Mouse (Mus musculus) limb, embryonic 15.5 days (tissue): ENCODE data around the gene Scd4. TPM values are rescaled to one million over a fixed set of nuclear protein-coding genes. Genes with fewer than 3 reads are reported as not detected.
A peak's percentile ranks its signal among the peaks of the same experiment; 100 is the strongest.

Experiments used
- ATAC-seq: fragments of 200-750 bp; cut with Nextera tagmentation; 2 replicates; pipeline ENCODE4 v1.8.0; 2017; ENCODE audit warnings: low read depth, moderate TSS enrichment; ENCODE audit not compliant: insufficient number of reproducible peaks, low FRiP score, low TSS enrichment
- H3K27ac ChIP-seq: fragments of 300-500 bp; sonication (generic); 2 replicates; pipeline ENCODE4 v1.5.1; 2015; ENCODE audit warnings: moderate library complexity, mild to moderate bottlenecking, inconsistent platforms
- H3K27me3 ChIP-seq: fragments of 300-500 bp; sonication (generic); 2 replicates; pipeline ENCODE4 v1.6.1; 2015; ENCODE audit warnings: inconsistent platforms
- H3K36me3 ChIP-seq: fragments of 300-500 bp; sonication (generic); 2 replicates; pipeline ENCODE4 v1.6.1; 2015; ENCODE audit warnings: inconsistent platforms
- H3K4me1 ChIP-seq: fragments of 300-500 bp; sonication (generic); 2 replicates; pipeline ENCODE4 v1.6.1; 2015; ENCODE audit warnings: inconsistent platforms
- H3K4me2 ChIP-seq: fragments of 300-500 bp; sonication (generic); 2 replicates; pipeline ENCODE4 v1.6.1; 2015; ENCODE audit warnings: mild to moderate bottlenecking, inconsistent platforms
- H3K4me3 ChIP-seq: fragments of 300-500 bp; sonication (generic); 2 replicates; pipeline ENCODE4 v1.5.1; 2015; ENCODE audit warnings: mild to moderate bottlenecking, inconsistent platforms
- H3K9ac ChIP-seq: fragments of 300-500 bp; sonication (generic); 2 replicates; pipeline ENCODE4 v1.6.1; 2015; ENCODE audit warnings: inconsistent platforms
- H3K9me3 ChIP-seq: fragments of 300-500 bp; sonication (generic); 2 replicates; pipeline ENCODE4 v1.6.1; 2016; ENCODE audit warnings: inconsistent platforms
- WGBS: fragments of 180-500 bp; shearing (Covaris S2); methylation state at CpG from one replicate; pipeline ENCODE4 v1.1.7; 2015; 5-methylcytosine and 5-hydroxymethylcytosine counted together
- microRNA-seq: library from miRNA; unstranded; fragments of <30 nt; microRNA quantifications from one replicate; pipeline ENCODE4, GENCODE M21; 2016
- polyA plus RNA-seq: library from polyadenylated mRNA; unstranded; fragments of >200 nt; fragmentation: Nextera tagmentation; extraction: Ambion mirVana; gene quantifications from 2 replicates; pipeline ENCODE4 v1.2.1, GENCODE M21; 2015

Scd4 gene
- polyA plus RNA-seq, 1 experiment from 2014 or later, result 0.41 TPM

DNA sequence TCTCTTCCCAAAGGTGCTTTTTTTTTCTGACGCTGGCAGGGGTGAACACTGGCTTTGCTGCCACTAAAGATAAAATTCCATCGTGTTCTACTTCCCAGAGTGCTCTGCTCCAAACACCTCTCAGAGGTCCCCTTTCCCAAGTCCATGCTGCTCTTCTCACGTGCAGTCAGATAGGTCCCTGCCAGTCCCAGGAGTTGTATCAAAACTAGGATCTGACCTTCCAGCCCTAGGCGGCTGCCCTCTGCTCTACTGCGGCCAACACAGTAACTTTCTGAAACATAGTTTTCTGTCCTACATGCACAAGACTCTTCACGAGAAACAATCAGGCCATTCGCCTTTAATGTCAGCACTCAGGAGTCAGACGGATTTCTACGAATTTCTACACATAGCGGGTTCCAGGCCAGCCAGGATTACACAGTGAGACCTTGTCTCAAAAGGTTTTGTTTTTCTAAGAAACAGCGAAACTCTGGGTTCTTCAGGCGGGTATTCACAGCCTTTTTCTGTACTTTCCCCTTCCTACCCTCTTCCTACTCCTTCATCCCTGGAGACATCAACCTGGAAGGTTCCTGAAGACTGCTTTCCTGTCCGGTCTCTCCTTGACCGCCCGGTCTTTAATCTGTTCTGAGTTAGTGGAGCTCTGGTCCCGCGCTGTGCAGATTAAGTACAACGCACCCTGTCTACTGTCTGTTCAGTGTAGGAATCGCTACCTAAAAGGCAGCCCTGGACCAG lies 55.0 kb downstream of the Scd4 start:
- Histone ChIP-seq H3K27ac (peak overlapping the region; percentile 92), H3K4me1 (peaks cover 22% of the 10 kb centered on the region; the same call in 1 of the 2 replicates), H3K4me2 (peak overlapping the region; percentile 71), H3K36me3 (no peaks in the 10 kb centered on the region), H3K9me3 (no peaks in the 10 kb centered on the region), H3K4me3 (peak overlapping the region; percentile 57), H3K9ac (peak overlapping the region; percentile 42), H3K27me3 (no peaks in the 10 kb centered on the region)
- WGBS, result 25% methylated on average over 19 of the region's 19 CpGs
- ATAC-seq, result no peak

DNA sequence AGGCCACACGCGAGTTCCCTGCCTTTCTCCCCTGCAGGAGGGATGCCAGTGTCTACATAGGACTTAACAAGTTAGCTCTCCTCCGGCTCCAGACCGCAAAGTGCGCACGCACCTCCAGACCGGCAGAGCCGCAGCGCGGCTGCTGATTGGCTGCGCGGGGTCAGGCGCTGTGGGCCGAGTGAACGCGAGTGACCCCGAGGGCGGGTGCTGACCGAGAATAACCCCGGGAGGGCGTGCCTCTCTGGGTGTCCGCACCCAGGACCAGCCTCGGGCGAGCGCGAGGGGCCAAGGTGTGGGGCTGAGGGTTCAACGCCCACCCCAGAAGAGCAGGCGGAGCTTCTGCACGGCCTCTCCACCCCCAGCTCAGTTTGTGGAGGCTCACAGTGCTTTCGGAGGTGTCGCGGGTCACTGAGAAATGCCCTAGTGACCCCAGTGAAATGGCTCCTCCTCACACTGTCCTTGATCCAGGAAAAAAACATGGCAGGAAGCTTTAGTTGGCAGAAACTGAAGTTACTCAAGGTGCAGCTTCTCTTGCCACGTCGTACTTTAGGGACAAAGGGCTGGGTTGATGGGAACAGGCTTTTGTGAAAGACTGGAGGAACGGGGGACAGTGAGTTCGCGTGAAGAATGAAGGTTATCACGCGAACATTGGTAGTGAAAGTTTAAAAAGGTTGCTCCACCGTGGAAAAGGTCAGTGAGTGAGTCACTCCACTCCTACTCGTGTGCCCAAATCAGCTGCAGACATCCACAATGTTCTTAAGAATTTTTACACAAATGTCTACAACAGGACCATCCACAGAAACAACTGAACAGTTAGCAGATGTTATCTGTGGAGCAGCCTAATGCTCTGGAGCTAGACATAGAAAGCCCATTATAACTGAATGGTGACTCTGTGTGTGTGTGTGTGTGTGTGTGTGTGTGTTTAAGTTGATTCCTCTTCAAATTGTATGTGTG lies 55.9 kb downstream of the Scd4 start:
- Histone ChIP-seq H3K9ac (peak overlapping the region; percentile 42), H3K4me3 (peak overlapping the region; percentile 57), H3K36me3 (no peaks in the 10 kb centered on the region), H3K27me3 (no peaks in the 10 kb centered on the region), H3K27ac (peak overlapping the region; percentile 92), H3K4me1 (peaks cover 22% of the 10 kb centered on the region; the same call in 1 of the 2 replicates), H3K4me2 (peak overlapping the region; percentile 71), H3K9me3 (no peaks in the 10 kb centered on the region)
- 2% methylated on average over 41 of the region's 41 CpGs for WGBS
- ATAC-seq, result peak; percentile 94

DNA sequence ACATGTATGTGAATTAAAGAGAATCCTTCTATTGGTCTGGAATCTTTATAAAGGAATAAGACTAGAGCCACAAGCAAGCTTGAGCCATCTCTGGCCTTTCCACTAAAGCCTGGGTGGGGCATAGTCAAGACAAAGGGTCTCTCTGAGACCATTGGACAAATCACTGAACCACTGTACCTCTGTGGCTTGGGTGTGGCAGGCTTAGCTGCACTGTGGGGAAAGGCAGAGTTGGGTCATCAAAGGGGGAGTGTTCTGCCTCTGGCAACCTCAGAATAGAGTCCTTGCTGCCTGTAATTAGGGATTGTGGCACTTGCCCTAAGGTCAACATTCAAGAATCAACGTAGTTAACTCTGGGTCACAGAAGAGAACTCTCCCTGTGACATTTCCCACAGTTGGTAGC lies 56.6 kb downstream of the Scd4 start:
- Histone ChIP-seq H3K9ac (no peak overlapping the region), H3K36me3 (no peaks in the 10 kb centered on the region), H3K4me1 (peaks cover 22% of the 10 kb centered on the region; the same call in 1 of the 2 replicates), H3K9me3 (no peaks in the 10 kb centered on the region), H3K27me3 (no peaks in the 10 kb centered on the region), H3K27ac (peak overlapping the region; percentile 92), H3K4me2 (no peak overlapping the region), H3K4me3 (no peak overlapping the region)
- 16% methylated on average over 1 of the region's 1 CpGs for WGBS
- ATAC-seq, result no peak

DNA sequence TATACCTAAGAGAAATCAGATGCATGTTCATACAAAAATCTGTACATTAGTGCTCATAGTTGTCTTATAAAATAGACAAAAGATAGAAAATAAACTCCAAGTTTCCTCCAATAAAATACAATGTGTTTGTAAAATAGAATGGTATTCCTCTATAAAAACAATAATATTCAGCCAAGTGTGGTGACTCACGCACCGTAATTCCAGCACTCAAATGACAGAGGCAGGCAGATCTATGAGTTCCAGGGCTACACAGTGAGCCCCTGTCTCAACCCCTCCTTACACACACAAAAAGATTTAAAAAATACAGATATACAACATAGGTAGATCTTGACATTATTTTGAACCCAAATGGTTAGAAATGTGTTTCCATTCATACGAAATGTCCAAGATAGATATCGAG lies 59.0 kb downstream of the Scd4 start:
- H3K36me3 ChIP-seq, result no peaks in the 10 kb centered on the region; the same call in 1 of the 2 replicates
- H3K4me2 ChIP-seq, result no peak overlapping the region
- peaks cover 22% of the 10 kb centered on the region; the same call in 1 of the 2 replicates for H3K4me1 ChIP-seq
- H3K27me3 ChIP-seq, result no peaks in the 10 kb centered on the region
- no peak overlapping the region for H3K27ac ChIP-seq
- no peak overlapping the region for H3K9ac ChIP-seq
- H3K4me3 ChIP-seq, result no peak overlapping the region
- ATAC-seq, result no peak
- WGBS, result 86% methylated on average over 4 of the region's 4 CpGs
- no peaks in the 10 kb centered on the region for H3K9me3 ChIP-seq

DNA sequence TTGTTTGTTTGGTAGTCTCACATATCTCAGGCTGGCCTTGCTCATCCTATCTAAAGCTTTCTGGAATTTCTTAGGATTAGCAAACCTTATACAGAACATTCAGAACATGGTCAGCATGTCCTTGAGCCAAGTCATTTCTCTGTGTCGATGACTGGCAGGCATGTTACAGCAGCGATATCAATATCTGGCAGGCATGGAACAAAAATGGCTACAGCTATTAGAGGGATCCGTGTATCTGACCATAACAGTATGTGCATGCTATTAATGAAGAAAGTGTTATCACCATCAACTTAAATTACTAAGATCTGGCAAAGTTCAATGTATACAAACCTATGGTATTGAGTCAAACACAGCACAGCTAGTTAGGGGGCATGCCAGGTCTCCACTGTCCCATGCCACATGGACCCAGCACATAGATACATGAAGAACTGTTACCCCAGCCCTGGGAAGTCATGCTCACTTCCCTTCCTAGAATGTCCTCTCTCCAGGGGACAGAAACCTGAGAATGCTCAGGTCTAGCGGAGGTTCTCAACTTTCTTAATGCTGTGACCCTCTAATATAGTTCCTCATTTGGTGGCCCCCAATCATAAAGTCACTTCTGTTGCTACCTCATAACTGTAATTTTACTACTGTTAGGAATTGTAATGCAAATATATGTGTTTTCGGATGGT lies 59.6 kb downstream of the Scd4 start:
- WGBS, result 85% methylated on average over 5 of the region's 5 CpGs

DNA sequence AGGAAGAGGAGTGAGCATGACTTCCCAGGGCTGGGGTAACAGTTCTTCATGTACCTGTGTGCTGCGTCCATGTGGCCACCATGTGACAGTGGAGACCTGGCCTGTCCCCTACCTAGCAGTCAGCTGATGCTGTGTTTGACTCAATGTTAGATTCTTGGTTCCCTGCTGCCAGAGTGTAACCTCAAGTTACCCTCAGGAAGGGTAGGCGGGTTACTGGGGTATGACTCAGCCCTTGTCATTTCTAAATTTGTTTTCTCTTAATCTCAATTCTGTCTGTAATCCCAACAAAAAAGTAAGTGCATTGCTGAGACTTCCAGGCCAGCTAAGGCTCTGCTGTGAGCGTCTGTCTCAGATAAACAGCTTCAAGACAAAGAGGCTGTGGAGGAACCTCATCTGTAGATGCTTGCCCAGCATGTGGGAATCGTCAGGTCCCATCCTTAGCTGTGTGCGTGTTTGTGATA lies 61.1 kb downstream of the Scd4 start:
- Histone ChIP-seq H3K4me1 (peaks cover 7% of the 10 kb centered on the region; the same call in 1 of the 2 replicates), H3K27ac (no peak overlapping the region), H3K36me3 (peaks cover 9% of the 10 kb centered on the region; the same call in 1 of the 2 replicates), H3K4me2 (no peak overlapping the region), H3K9me3 (no peaks in the 10 kb centered on the region), H3K9ac (no peak overlapping the region), H3K4me3 (no peak overlapping the region), H3K27me3 (no peaks in the 10 kb centered on the region)
- 77% methylated on average over 5 of the region's 5 CpGs for WGBS
- ATAC-seq, result no peak

More for the DNA sequence above, 59.6 kb downstream of the Scd4 start:
- peaks cover 3% of the 10 kb centered on the region; the same call in 1 of the 2 replicates for H3K36me3 ChIP-seq
- no peaks in the 10 kb centered on the region for H3K27me3 ChIP-seq
- ATAC-seq, result no peak
- H3K4me2 ChIP-seq, result no peak overlapping the region
- H3K27ac ChIP-seq, result no peak overlapping the region
- no peak overlapping the region for H3K4me3 ChIP-seq
- H3K4me1 ChIP-seq, result peaks cover 19% of the 10 kb centered on the region; the same call in 1 of the 2 replicates
- H3K9ac ChIP-seq, result no peak overlapping the region
- no peaks in the 10 kb centered on the region for H3K9me3 ChIP-seq

DNA sequence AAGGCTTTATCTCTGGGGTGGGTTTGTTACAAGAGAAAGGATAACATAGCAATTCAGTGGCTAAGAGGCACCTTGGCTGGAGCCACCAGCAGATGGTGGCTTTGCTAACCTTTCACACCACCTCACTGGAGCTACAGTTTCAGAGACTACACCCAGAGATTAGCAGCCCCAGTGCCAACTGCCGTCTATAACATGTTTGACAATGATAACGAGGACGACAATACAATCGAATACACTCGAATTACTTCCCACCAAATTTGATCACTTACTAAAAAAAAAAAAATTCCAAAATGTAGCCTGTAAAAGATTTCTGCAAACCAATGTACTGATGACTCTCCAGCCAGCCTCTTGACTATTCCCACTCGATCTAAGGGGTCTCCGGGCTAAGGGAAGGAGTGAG lies 62.1 kb downstream of the Scd4 start:
- ATAC-seq, result no peak
- WGBS, result 80% methylated on average over 7 of the region's 7 CpGs
- H3K4me1 ChIP-seq, result no peaks in the 10 kb centered on the region
- no peak overlapping the region for H3K4me2 ChIP-seq
- H3K27ac ChIP-seq, result no peak overlapping the region
- no peak overlapping the region for H3K4me3 ChIP-seq
- H3K9ac ChIP-seq, result no peak overlapping the region
- H3K27me3 ChIP-seq, result no peaks in the 10 kb centered on the region
- peaks cover 14% of the 10 kb centered on the region for H3K36me3 ChIP-seq
- H3K9me3 ChIP-seq, result no peaks in the 10 kb centered on the region

Small RNA genes within 50 kb of the gene (microRNA-seq; reads per million reads assigned to microRNA genes)
- gene Mir5114, result 0.61 reads per million

Other genes starting within 250 kb of the Scd4 start
- 31.8 and 35.1 TPM in 2 replicates for gene Chuk, start 225.6 kb upstream of the Scd4 start, polyA plus RNA-seq
- gene Cwf19l1, start 197.2 kb upstream of the Scd4 start, polyA plus RNA-seq, result 26.7 and 28.1 TPM in 2 replicates
- gene Bloc1s2, start 186.6 kb upstream of the Scd4 start, polyA plus RNA-seq, result 80.0 and 82.2 TPM in 2 replicates
- gene Pkd2l1, start 140.7 kb upstream of the Scd4 start, polyA plus RNA-seq, result not detected in 2 replicates
- 0.15 and 0.29 TPM in 2 replicates for gene Scd3, start 129.8 kb upstream of the Scd4 start, polyA plus RNA-seq
- 200 and 221 TPM in 2 replicates for gene Scd2, start 39.4 kb upstream of the Scd4 start, polyA plus RNA-seq
- gene Scd1, start 74.8 kb downstream of the Scd4 start, polyA plus RNA-seq, result 5.0 and 6.5 TPM in 2 replicates
- gene Wnt8b, start 160.4 kb downstream of the Scd4 start, polyA plus RNA-seq, result not detected in 2 replicates
- 0.35 and 0.42 TPM in 2 replicates for gene Sec31b, start 212.8 kb downstream of the Scd4 start, polyA plus RNA-seq
- gene Gm20538, start 219.7 kb downstream of the Scd4 start, polyA plus RNA-seq, result not detected in 2 replicates
- gene Ndufb8, start 222.3 kb downstream of the Scd4 start, polyA plus RNA-seq, result 426 and 467 TPM in 2 replicates
- gene Hif1an, start 229.8 kb downstream of the Scd4 start, polyA plus RNA-seq, result 31.2 and 34.5 TPM in 2 replicates